Mouse (Mus musculus): Measurements from ENCODE around the gene Adarb2. TPM values are rescaled to one million over a fixed set of nuclear protein-coding genes. Genes with fewer than 3 reads are reported as not detected.

Adarb2 gene
- 5.5 and 6.4 TPM in 2 replicates for polyA plus RNA-seq (2014; fragmentation: Nextera tagmentation; extraction: Ambion mirVana)

- Histone ChIP-seq H3K27me3 (ENCODE audit: control insufficient read depth, insufficient read depth, low read length) (no peaks in the 10 kb centered on the region), H3K4me1 (replicated peaks; ENCODE audit: control insufficient read depth, insufficient read depth, low read length) (peaks cover 2% of the 10 kb centered on the region; the same call in 1 of the 2 replicates), H3K36me3 (ENCODE audit: control insufficient read depth, insufficient read depth, low read length) (no peaks in the 10 kb centered on the region), H3K4me2 (ENCODE audit: low read depth, low read length, severe bottlenecking) (peak within 1 kb of the TSS; percentile 77), H3K27ac (ENCODE audit: low read depth, low read length) (no peak within 1 kb of the TSS), H3K9ac (ENCODE audit: low read length) (peak within 1 kb of the TSS; percentile 56), H3K9me3 (ENCODE audit: control insufficient read depth, low read length) (no peaks in the 10 kb centered on the region), H3K4me3 (ENCODE audit: low read depth, low read length) (peak within 1 kb of the TSS; percentile 41)
- DNase-seq (ENCODE audit: low spot score) (peak; percentile 78), ATAC-seq (replicated peaks; ENCODE audit: low FRiP score) (peak; percentile 95)
- WGBS, result under 1% methylated on average over 26 of the region's 26 CpGs
Observed at GRCm38 (mm10) chr13:8202681-8203476, at the start of gene Adarb2. Adarb2 (plus strand) TSS chr13:8202866.

GRCm38 (mm10) chr13:8173800-8174199, 28.9 kb upstream of the Adarb2 start:
- Histone ChIP-seq H3K4me2 (ENCODE audit: low read depth, low read length, severe bottlenecking) (no peak overlapping the region), H3K27ac (ENCODE audit: low read depth, low read length) (no peak overlapping the region), H3K9me3 (ENCODE audit: control insufficient read depth, low read length) (no peaks in the 10 kb centered on the region), H3K9ac (ENCODE audit: low read length) (no peak overlapping the region), H3K27me3 (ENCODE audit: control insufficient read depth, insufficient read depth, low read length) (no peaks in the 10 kb centered on the region), H3K4me3 (ENCODE audit: low read depth, low read length) (no peak overlapping the region), H3K36me3 (ENCODE audit: control insufficient read depth, insufficient read depth, low read length) (no peaks in the 10 kb centered on the region), H3K4me1 (replicated peaks; ENCODE audit: control insufficient read depth, insufficient read depth, low read length) (no peaks in the 10 kb centered on the region)
- DNase-seq (ENCODE audit: low spot score) (no peak), ATAC-seq (replicated peaks; ENCODE audit: low FRiP score) (no peak)
- 70% methylated on average over 1 of the region's 1 CpGs for WGBS

- Histone ChIP-seq H3K4me3 (ENCODE audit: low read depth, low read length) (no peak overlapping the region), H3K9me3 (ENCODE audit: control insufficient read depth, low read length) (no peaks in the 10 kb centered on the region), H3K27ac (ENCODE audit: low read depth, low read length) (no peak overlapping the region), H3K27me3 (ENCODE audit: control insufficient read depth, insufficient read depth, low read length) (no peaks in the 10 kb centered on the region), H3K36me3 (ENCODE audit: control insufficient read depth, insufficient read depth, low read length) (no peaks in the 10 kb centered on the region), H3K4me2 (ENCODE audit: low read depth, low read length, severe bottlenecking) (no peak overlapping the region), H3K4me1 (replicated peaks; ENCODE audit: control insufficient read depth, insufficient read depth, low read length) (no peaks in the 10 kb centered on the region), H3K9ac (ENCODE audit: low read length) (no peak overlapping the region)
- WGBS, result 34% methylated on average over 7 of the region's 7 CpGs
- ATAC-seq (replicated peaks; ENCODE audit: low FRiP score) (0 out of 2 replicates have a peak, but pooled peaks have one; percentile 30), DNase-seq (ENCODE audit: low spot score) (no peak)
Observed at GRCm38 (mm10) chr13:8191977-8192376, 10.7 kb upstream of the Adarb2 start.

- Histone ChIP-seq H3K9ac (ENCODE audit: low read length) (no peak overlapping the region), H3K27me3 (ENCODE audit: control insufficient read depth, insufficient read depth, low read length) (no peaks in the 10 kb centered on the region), H3K36me3 (ENCODE audit: control insufficient read depth, insufficient read depth, low read length) (no peaks in the 10 kb centered on the region), H3K9me3 (ENCODE audit: control insufficient read depth, low read length) (no peaks in the 10 kb centered on the region), H3K4me1 (replicated peaks; ENCODE audit: control insufficient read depth, insufficient read depth, low read length) (peaks cover 2% of the 10 kb centered on the region; the same call in 1 of the 2 replicates), H3K4me2 (ENCODE audit: low read depth, low read length, severe bottlenecking) (no peak overlapping the region), H3K27ac (ENCODE audit: low read depth, low read length) (no peak overlapping the region), H3K4me3 (ENCODE audit: low read depth, low read length) (no peak overlapping the region)
- DNase-seq (ENCODE audit: low spot score) (no peak), ATAC-seq (replicated peaks; ENCODE audit: low FRiP score) (no peak)
- 67% methylated on average over 3 of the region's 3 CpGs for WGBS
Observed at GRCm38 (mm10) chr13:8199186-8199880, 3.3 kb upstream of the Adarb2 start.

GRCm38 (mm10) chr13:8203477-8203813, 779 bp downstream of the Adarb2 start:
- peak overlapping the region; percentile 56 for H3K9ac ChIP-seq (ENCODE audit: low read length)
- H3K27ac ChIP-seq (ENCODE audit: low read depth, low read length), result no peak overlapping the region
- H3K36me3 ChIP-seq (ENCODE audit: control insufficient read depth, insufficient read depth, low read length), result no peaks in the 10 kb centered on the region
- DNase-seq (ENCODE audit: low spot score) (peak; percentile 54), ATAC-seq (replicated peaks; ENCODE audit: low FRiP score) (no peak)
- 2% methylated on average over 4 of the region's 4 CpGs for WGBS
- H3K4me2 ChIP-seq (ENCODE audit: low read depth, low read length, severe bottlenecking), result peak overlapping the region; percentile 77
- peaks cover 2% of the 10 kb centered on the region; the same call in 1 of the 2 replicates for H3K4me1 ChIP-seq (replicated peaks; ENCODE audit: control insufficient read depth, insufficient read depth, low read length)
- peak overlapping the region; percentile 41 for H3K4me3 ChIP-seq (ENCODE audit: low read depth, low read length)
- H3K27me3 ChIP-seq (ENCODE audit: control insufficient read depth, insufficient read depth, low read length), result no peaks in the 10 kb centered on the region
- no peaks in the 10 kb centered on the region for H3K9me3 ChIP-seq (ENCODE audit: control insufficient read depth, low read length)

GRCm38 (mm10) chr13:8207337-8207736, 4.7 kb downstream of the Adarb2 start:
- 80% methylated on average over 16 of the region's 16 CpGs for WGBS
- no peaks in the 10 kb centered on the region for H3K27me3 ChIP-seq (ENCODE audit: control insufficient read depth, insufficient read depth, low read length)
- H3K9me3 ChIP-seq (ENCODE audit: control insufficient read depth, low read length), result no peaks in the 10 kb centered on the region
- H3K4me1 ChIP-seq (replicated peaks; ENCODE audit: control insufficient read depth, insufficient read depth, low read length), result peaks cover 2% of the 10 kb centered on the region; the same call in 1 of the 2 replicates
- ATAC-seq (replicated peaks; ENCODE audit: low FRiP score), result no peak
- no peak overlapping the region for H3K4me2 ChIP-seq (ENCODE audit: low read depth, low read length, severe bottlenecking)
- H3K36me3 ChIP-seq (ENCODE audit: control insufficient read depth, insufficient read depth, low read length), result no peaks in the 10 kb centered on the region
- no peak for DNase-seq (ENCODE audit: low spot score)
- no peak overlapping the region for H3K4me3 ChIP-seq (ENCODE audit: low read depth, low read length)
- H3K27ac ChIP-seq (ENCODE audit: low read depth, low read length), result no peak overlapping the region
- H3K9ac ChIP-seq (ENCODE audit: low read length), result no peak overlapping the region

GRCm38 (mm10) chr13:8210776-8211175, 8.1 kb downstream of the Adarb2 start:
- H3K9ac ChIP-seq (ENCODE audit: low read length), result no peak overlapping the region
- DNase-seq (ENCODE audit: low spot score), result no peak
- no peaks in the 10 kb centered on the region for H3K27me3 ChIP-seq (ENCODE audit: control insufficient read depth, insufficient read depth, low read length)
- H3K36me3 ChIP-seq (ENCODE audit: control insufficient read depth, insufficient read depth, low read length), result no peaks in the 10 kb centered on the region
- H3K4me1 ChIP-seq (replicated peaks; ENCODE audit: control insufficient read depth, insufficient read depth, low read length), result no peaks in the 10 kb centered on the region
- H3K4me2 ChIP-seq (ENCODE audit: low read depth, low read length, severe bottlenecking), result no peak overlapping the region
- 79% methylated on average over 4 of the region's 4 CpGs for WGBS
- no peak for ATAC-seq (replicated peaks; ENCODE audit: low FRiP score)
- H3K27ac ChIP-seq (ENCODE audit: low read depth, low read length), result no peak overlapping the region
- H3K9me3 ChIP-seq (ENCODE audit: control insufficient read depth, low read length), result no peaks in the 10 kb centered on the region
- H3K4me3 ChIP-seq (ENCODE audit: low read depth, low read length), result no peak overlapping the region

- Histone ChIP-seq H3K9me3 (ENCODE audit: control insufficient read depth, low read length) (no peaks in the 10 kb centered on the region), H3K4me1 (replicated peaks; ENCODE audit: control insufficient read depth, insufficient read depth, low read length) (no peaks in the 10 kb centered on the region), H3K36me3 (ENCODE audit: control insufficient read depth, insufficient read depth, low read length) (no peaks in the 10 kb centered on the region), H3K27me3 (ENCODE audit: control insufficient read depth, insufficient read depth, low read length) (no peaks in the 10 kb centered on the region), H3K9ac (ENCODE audit: low read length) (no peak overlapping the region), H3K27ac (ENCODE audit: low read depth, low read length) (no peak overlapping the region), H3K4me2 (ENCODE audit: low read depth, low read length, severe bottlenecking) (no peak overlapping the region), H3K4me3 (ENCODE audit: low read depth, low read length) (no peak overlapping the region)
- no peak for DNase-seq (ENCODE audit: low spot score)
- ATAC-seq (replicated peaks; ENCODE audit: low FRiP score), result no peak
- WGBS, result 74% methylated on average over 1 of the region's 1 CpGs
Observed at GRCm38 (mm10) chr13:8238871-8239270, 36.2 kb downstream of the Adarb2 start.

Data from forebrain, embryonic 11.5 days (tissue).